Mouse (Mus musculus) erythroblast, embryonic 14.5 days (primary cell): ENCODE results near the gene Erh.

Experiments
- GATA1 ChIP-seq: IDR thresholded peaks from 2 replicates; pipeline ENCODE4 v1.6.1; 2012; ENCODE audit warnings: low read length, inconsistent platforms, mixed read lengths
- TAL1 ChIP-seq: IDR thresholded peaks from 3 replicates; pipeline ENCODE4 v1.6.1; 2012; ENCODE audit warnings: low read length, inconsistent platforms, mixed read lengths

GRCm38 (mm10) chr12:80595968-80596367 lies 48.2 kb downstream of the Erh start:
- TF ChIP-seq GATA1 (no peak), TAL1 (no peak)
